In genomic region chr2:120531223-120531622, GRCm38 (mm10) we compare ENCODE assay signal across 24 mouse cellular contexts. TPM values are rescaled to one million over a fixed set of nuclear protein-coding genes. Genes with fewer than 3 reads are reported as not detected.
DNase-seq lines count a peak whose midpoint lies in the region; ATAC-seq and TF ChIP-seq lines count a peak whose summit lies in the region.
"Had no signal": no experiment of that assay in that cellular context is flagged by ENCODE, and none has a peak within 500 bp of the region (broad histone marks: within the 10 kb centered on the region; RNA-seq: fewer than 3 reads in every experiment).

No protein-coding gene starts in this region.

- WGBS in neural tube, embryonic 15.5 days, result 87% methylated on average over 4 of the region's 4 CpGs

- H3K9me3 ChIP-seq in CH12.LX (replicated peaks; ENCODE audit: low read length), result no peaks in the 10 kb centered on the region
- no peaks in the 10 kb centered on the region for H3K9me3 ChIP-seq in neural tube, embryonic 15.5 days (replicated peaks)
- H3K9me3 ChIP-seq: G1E had no signal

- TF ChIP-seq RAD21 in CH12.LX (IDR thresholded peaks at IDR 0.05; ENCODE audit: low read depth, low read length), result no peak

- peaks cover 80 to 94% of the 10 kb centered on the region in 2 experiments for H3K36me3 ChIP-seq in CH12.LX (replicated peaks in 1 of 2; ENCODE audit: control insufficient read depth in 1 of 2, insufficient read depth in 1 of 2, low read length in 1 of 2)
- H3K36me3 ChIP-seq in neural tube, embryonic 15.5 days, result peaks cover 83% of the 10 kb centered on the region

- no peak for TF ChIP-seq EP300 in CH12.LX (IDR thresholded peaks at IDR 0.05; ENCODE audit: low read length)

- H3K4me2 ChIP-seq in CH12.LX (ENCODE audit: insufficient read depth, low read depth, poor library complexity, severe bottlenecking), result no peak overlapping the region
- H3K4me2 ChIP-seq in neural tube, embryonic 15.5 days, result no peak overlapping the region
- H3K4me2 ChIP-seq: heart, embryonic 11.5 days; hindbrain, embryonic 14.5 days had no signal

- peaks cover 15% of the 10 kb centered on the region for H3K79me2 ChIP-seq in CH12.LX (replicated peaks; ENCODE audit: control insufficient read depth, extremely low read depth, insufficient read depth, poor library complexity, severe bottlenecking)

- no peak for ATAC-seq in neural tube, embryonic 15.5 days (ENCODE audit: low FRiP score)
- ATAC-seq: activated CD4-positive, CD25-positive, alpha-beta regulatory T cell, adult 4 months; forebrain, embryonic 14.5 days; forebrain, postnatal 0 days; hindbrain, postnatal 0 days; inflammation-experienced regulatory T-cells, adult 6 months; intestine, embryonic 16.5 days had no signal

- H3K9ac ChIP-seq in CH12.LX (ENCODE audit: insufficient read depth, low read depth), result no peak overlapping the region
- H3K9ac ChIP-seq in neural tube, embryonic 15.5 days (replicated peaks), result no peak overlapping the region
- H3K9ac ChIP-seq: forebrain, postnatal 0 days; hindbrain, embryonic 14.5 days had no signal

- TF ChIP-seq POLR2A in CH12.LX (IDR thresholded peaks at IDR 0.05; ENCODE audit: low read depth, low read length), result no peak

- peaks cover 4 to 29% of the 10 kb centered on the region in 2 experiments; a peak in 3 of 4 replicates for H3K4me1 ChIP-seq in CH12.LX (ENCODE audit: control insufficient read depth in 1 of 2, insufficient read depth in 2 of 2)
- no peaks in the 10 kb centered on the region for H3K4me1 ChIP-seq in neural tube, embryonic 15.5 days

- H3K27ac ChIP-seq in CH12.LX (ENCODE audit: insufficient read depth, low read depth), result peak overlapping the region; percentile 46
- no peak overlapping the region for H3K27ac ChIP-seq in neural tube, embryonic 15.5 days (replicated peaks)
- H3K27ac ChIP-seq: hindbrain, embryonic 14.5 days; hindbrain, postnatal 0 days had no signal

- H3K4me3 ChIP-seq in CH12.LX (replicated peaks in 1 of 3; ENCODE audit: low read depth in 2 of 3, low read length in 2 of 3, poor library complexity in 1 of 3), result no peak overlapping the region
- no peak overlapping the region for H3K4me3 ChIP-seq in neural tube, embryonic 15.5 days (replicated peaks)

- in situ Hi-C loops in CH12.LX (cut with MboI; ENCODE audit: low pct_ligation_motif_present, low pct_unique_long_range_greater_than_20kb, low sequenced_read_pairs), result no loop called here

- H3K27me3 ChIP-seq in CH12.LX (replicated peaks), result no peaks in the 10 kb centered on the region
- no peaks in the 10 kb centered on the region for H3K27me3 ChIP-seq in neural tube, embryonic 15.5 days (replicated peaks)

- dilution Hi-C loops in CH12.LX (cut with MboI; ENCODE audit: extremely low pct_ligation_motif_present, extremely low pct_unique_long_range_greater_than_20kb, low sequenced_read_pairs), result no loop called here

- peak; percentile 58 for DNase-seq in heart, adult 11 months
- DNase-seq in heart, adult 18-20 months, result no peak
- DNase-seq in CH12.LX (ENCODE audit: extremely low read depth) (peak; percentile 49), MEL-GATA-1-ER (ENCODE audit: extremely low read depth, low read depth) (peak; percentile 50)
- no peak for DNase-seq in spleen, adult 18-20 months
- DNase-seq: adrenal gland, adult 8-10 months; adrenal gland, postnatal 25 days; cerebellum, adult 11-12 months; cerebellum, adult 8-10 months; cerebellum, postnatal 10 days; cerebellum, postnatal 36 days; forebrain, postnatal 0 days; gastrocnemius, postnatal 10 days; heart, postnatal 36 days; kidney, adult 18-20 months had no signal

- TF ChIP-seq CTCF in CH12.LX (conservative IDR thresholded peaks at IDR 0.05 in 1 of 2, IDR thresholded peaks at IDR 0.05 in 1 of 2; ENCODE audit: low read depth in 2 of 2, low read length in 2 of 2), result no peak

TF ChIP-seq in CH12.LX, 34 proteins besides CTCF, POLR2A, EP300 and RAD21:
- no peak for TF ChIP-seq SIN3A (IDR thresholded peaks at IDR 0.05; ENCODE audit: low read length)
- no peak for TF ChIP-seq TCF12 (IDR thresholded peaks at IDR 0.05; ENCODE audit: low read depth, low read length)
- TF ChIP-seq ETS1 (conservative IDR thresholded peaks at IDR 0.05; ENCODE audit: low read depth, low read length), result 0 out of 2 replicates have a peak, but pooled peaks have one; percentile 11
- TF ChIP-seq MEF2A (IDR thresholded peaks at IDR 0.05; ENCODE audit: borderline replicate concordance, low read depth, low read length), result peak; percentile 49; the same call in 1 of the 2 replicates
TF ChIP-seq in CH12.LX: peak in this region for 2.

RNA-seq across cellular contexts. Expression of gene Zfp106, which starts 32.4 kb away (rescaled TPM):
- total RNA-seq in heart, adult 18-20 months (2021), result 100 to 1,000 TPM; 496 TPM
- total RNA-seq in CH12.LX (2012; rRNA removed) (89.4 and 93.8 TPM in 2 replicates), CH12.LX (2014; rRNA removed) (113 and 130 TPM in 2 replicates)
- 183 and 203 TPM in 2 replicates for polyA plus RNA-seq in CH12.LX (2012; ENCODE audit: insufficient read length, low read depth)
- 30.8 and 34.0 TPM in 2 replicates for polyA plus RNA-seq in neural tube, embryonic 15.5 days (2015; fragmentation: Nextera tagmentation; extraction: Ambion mirVana)

RNA-seq across cellular contexts. Expression of gene Snap23, which starts 36.2 kb away (rescaled TPM):
- total RNA-seq in heart, adult 18-20 months (2021), result 10 to 100 TPM; 59.0 to 59.7 TPM
- total RNA-seq in CH12.LX (2012; rRNA removed) (15.9 and 20.5 TPM in 2 replicates), CH12.LX (2014; rRNA removed) (23.0 and 25.3 TPM in 2 replicates)
- 35.8 and 44.5 TPM in 2 replicates for polyA plus RNA-seq in CH12.LX (2012; ENCODE audit: insufficient read length, low read depth)
- polyA plus RNA-seq in neural tube, embryonic 15.5 days (2015; fragmentation: Nextera tagmentation; extraction: Ambion mirVana), result 17.1 and 23.8 TPM in 2 replicates

Comparison
In these comparisons a context has a peak if more than half of its experiments do, and no peak if none do; other contexts are left out.
1. DNase-seq: peak in heart, adult 11 months (single experiment), CH12.LX (single experiment) and MEL-GATA-1-ER (single experiment); none in heart, adult 18-20 months (0 of 2) and spleen, adult 18-20 months (0 of 2).